Comparison of ENCODE assay signal across 8 mouse cellular contexts in the genomic region with DNA sequence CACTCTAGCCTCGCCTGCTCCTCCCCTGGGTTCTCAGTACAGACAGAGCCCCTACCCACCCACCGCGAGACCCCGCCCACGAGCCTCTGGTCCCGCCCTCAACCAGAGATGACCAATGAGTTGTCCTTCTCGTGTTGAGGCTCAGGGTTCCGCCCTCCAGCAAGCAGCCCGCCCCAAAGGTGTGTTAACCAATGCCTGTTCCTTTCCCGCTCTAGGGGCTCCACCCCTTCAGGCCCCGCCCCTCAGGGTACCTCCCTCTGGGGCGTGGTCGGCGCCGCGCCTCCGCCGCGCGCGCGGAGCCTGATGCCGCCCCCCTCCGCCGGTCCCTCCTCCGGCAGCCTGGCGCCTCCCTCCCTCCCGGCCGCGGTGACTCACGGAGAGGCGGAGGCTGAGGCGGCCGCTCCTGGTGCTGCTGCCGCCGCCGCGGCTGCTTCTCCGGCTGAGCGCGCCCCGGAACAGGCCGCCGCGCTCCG. TPM values are rescaled to one million over a fixed set of nuclear protein-coding genes. Genes with fewer than 3 reads are reported as not detected.
DNase-seq lines count a peak whose midpoint lies in the region; ATAC-seq lines count a peak whose summit lies in the region.

A gene (plus strand): TSS at position 369 of the 473 bp plus-strand sequence.

- H3K27ac ChIP-seq in hindbrain, embryonic 15.5 days (replicated peaks), result peak within 1 kb of the TSS; percentile 67

- H3K9ac ChIP-seq in hindbrain, embryonic 15.5 days, result peak within 1 kb of the TSS; percentile 91

- H3K4me3 ChIP-seq in hindbrain, embryonic 15.5 days, result peak within 1 kb of the TSS; percentile 89

- ATAC-seq in hindbrain, embryonic 15.5 days (ENCODE audit: low FRiP score, low read depth), result peak; percentile 99

- H3K27me3 ChIP-seq in hindbrain, embryonic 15.5 days, result no peaks in the 10 kb centered on the region

- peaks cover 31% of the 10 kb centered on the region for H3K4me1 ChIP-seq in hindbrain, embryonic 15.5 days (replicated peaks)

- 0% methylated on average over 37 of the region's 46 CpGs for WGBS in hindbrain, embryonic 15.5 days

- peak; percentile 99 for DNase-seq in R1 (ENCODE audit: low read depth, low spot score)
- DNase-seq in cerebellum, postnatal 25 days, result peak; percentile 95 to 98
- peak; percentile 94 to 95 for DNase-seq in frontal cortex, postnatal 36 days (ENCODE audit: low spot score in 2 of 2)
- DNase-seq in left cerebral cortex, adult 11 months (ENCODE audit: low spot score), result peak; percentile 94
- peak; percentile 98 to 99 for DNase-seq in lung, postnatal 4 days
- peak; percentile 93 for DNase-seq in retina, postnatal 7 days (ENCODE audit: low read depth, low spot score)
- DNase-seq in urinary bladder, adult 2 months (ENCODE audit: low spot score), result peak; percentile 92

- H3K36me3 ChIP-seq in hindbrain, embryonic 15.5 days, result no peaks in the 10 kb centered on the region

- H3K4me2 ChIP-seq in hindbrain, embryonic 15.5 days, result peak within 1 kb of the TSS; percentile 90

- no peaks in the 10 kb centered on the region for H3K9me3 ChIP-seq in hindbrain, embryonic 15.5 days

RNA-seq across cellular contexts. Expression of the gene that starts here (rescaled TPM):
- polyA plus RNA-seq in hindbrain, embryonic 15.5 days (2015; fragmentation: Nextera tagmentation; extraction: Ambion mirVana), result 101 and 105 TPM in 2 replicates
- polyA plus RNA-seq in urinary bladder, adult 2 months (2012; rRNA removed), result 11.7 and 12.0 TPM in 2 replicates

Comparison
In these comparisons a context has a peak if more than half of its experiments do, and no peak if none do; other contexts are left out.
1. Peak in every context shown above with its lines: DNase-seq, ATAC-seq, H3K4me3 ChIP-seq and H3K27ac ChIP-seq.